Comparison of ENCODE assay signal across 18 mouse cellular contexts in genomic region chr19:56457569-56457968, GRCm38 (mm10). TPM values are rescaled to one million over a fixed set of nuclear protein-coding genes. Genes with fewer than 3 reads are reported as not detected.
"Had no signal": no experiment of that assay in that cellular context is flagged by ENCODE, and none has a peak within 500 bp of the region (broad histone marks: within the 10 kb centered on the region; RNA-seq: fewer than 3 reads in every experiment).

No protein-coding gene starts in this region.

- H3K27ac ChIP-seq: midbrain, embryonic 10.5 days; midbrain, embryonic 12.5 days; neural tube, embryonic 12.5 days; stomach, embryonic 15.5 days; stomach, postnatal 0 days had no signal

- H3K36me3 ChIP-seq: midbrain, embryonic 10.5 days; midbrain, embryonic 12.5 days; neural tube, embryonic 12.5 days; stomach, embryonic 15.5 days had no signal

- H3K4me1 ChIP-seq: neural tube, embryonic 12.5 days; stomach, embryonic 15.5 days had no signal

- H3K27me3 ChIP-seq: neural tube, embryonic 12.5 days; stomach, embryonic 15.5 days had no signal

- H3K4me3 ChIP-seq: midbrain, embryonic 10.5 days; midbrain, embryonic 12.5 days; myocyte; neural tube, embryonic 12.5 days; stomach, embryonic 15.5 days had no signal

- H3K9ac ChIP-seq: midbrain, embryonic 12.5 days; neural tube, embryonic 12.5 days; stomach, embryonic 15.5 days had no signal

- H3K9me3 ChIP-seq: midbrain, embryonic 10.5 days; midbrain, embryonic 12.5 days; neural tube, embryonic 12.5 days; stomach, embryonic 15.5 days had no signal

- H3K4me2 ChIP-seq: midbrain, embryonic 12.5 days; neural tube, embryonic 12.5 days; stomach, embryonic 15.5 days had no signal

- DNase-seq: lung, adult 18-20 months; lung, postnatal 14 days; lung, postnatal 4 days; midbrain, embryonic 14.5 days; right cerebral cortex, postnatal 14 days; thymus, adult 2 months; thymus, postnatal 25 days; thymus, postnatal 4 days had no signal

- ATAC-seq: lung, postnatal 0 days; midbrain, embryonic 16.5 days had no signal

RNA-seq across cellular contexts. Expression of gene Plekhs1, which starts 3.9 kb away (rescaled TPM):
- total RNA-seq: megakaryocyte-erythroid progenitor cell, adult 5-6 weeks had no signal
- polyA plus RNA-seq: liver, embryonic 16.5 days; midbrain, embryonic 10.5 days had no signal
